Mouse (Mus musculus) intestine, embryonic 15.5 days (tissue): ENCODE measurements around the gene Suox. TPM values are rescaled to one million over a fixed set of nuclear protein-coding genes. Genes with fewer than 3 reads are reported as not detected.

ENCODE experiments used
- ATAC-seq: fragments of 200-750 bp; cut with Nextera tagmentation; 2 replicates; pipeline ENCODE4 v1.8.0; 2017; ENCODE audit warnings: moderate TSS enrichment, moderate library complexity
- H3K27ac ChIP-seq: fragments of 300-500 bp; sonication (generic); 2 replicates; pipeline ENCODE4 v1.5.1; 2015; ENCODE audit warnings: mild to moderate bottlenecking, inconsistent platforms
- H3K27me3 ChIP-seq: fragments of 300-500 bp; sonication (generic); replicated peaks from 2 replicates; pipeline ENCODE4 v1.6.1; 2015; ENCODE audit warnings: inconsistent platforms
- H3K36me3 ChIP-seq: fragments of 300-500 bp; sonication (generic); 2 replicates; pipeline ENCODE4 v1.6.1; 2015; ENCODE audit warnings: inconsistent platforms
- H3K4me1 ChIP-seq: fragments of 300-500 bp; sonication (generic); replicated peaks from 2 replicates; pipeline ENCODE4 v1.6.1; 2015; ENCODE audit warnings: inconsistent platforms
- H3K4me2 ChIP-seq: fragments of 300-500 bp; sonication (generic); replicated peaks from 2 replicates; pipeline ENCODE4 v1.6.1; 2015; ENCODE audit warnings: mild to moderate bottlenecking, inconsistent platforms
- H3K4me3 ChIP-seq: fragments of 300-500 bp; sonication (generic); replicated peaks from 2 replicates; pipeline ENCODE4 v1.5.1; 2015; ENCODE audit warnings: inconsistent platforms
- H3K9ac ChIP-seq: fragments of 300-500 bp; sonication (generic); 2 replicates; pipeline ENCODE4 v1.6.1; 2015; ENCODE audit warnings: inconsistent platforms
- H3K9me3 ChIP-seq: fragments of 300-500 bp; sonication (generic); 2 replicates; pipeline ENCODE4 v1.6.1; 2016; ENCODE audit warnings: inconsistent platforms
- WGBS: fragments of 180-500 bp; shearing (Covaris S2); methylation state at CpG from one replicate; pipeline ENCODE4 v1.1.7; 2015; 5-methylcytosine and 5-hydroxymethylcytosine counted together
- polyA plus RNA-seq: library from polyadenylated mRNA; unstranded; fragments of >200 nt; fragmentation: Nextera tagmentation; extraction: Ambion mirVana; gene quantifications from 2 replicates; pipeline ENCODE4 v1.2.1, GENCODE M21; 2015

The Suox gene
- polyA plus RNA-seq, 1 experiment from 2014 or later = 12.1 TPM

GRCm38 (mm10) chr10:128659490-128659889, 14.4 kb downstream of the Suox start:
- Histone ChIP-seq H3K9ac (no peak overlapping the region), H3K27ac (no peak overlapping the region), H3K4me2 (no peak overlapping the region), H3K4me3 (no peak overlapping the region), H3K27me3 (no peaks in the 10 kb centered on the region), H3K9me3 (no peaks in the 10 kb centered on the region), H3K36me3 (no peaks in the 10 kb centered on the region), H3K4me1 (no peaks in the 10 kb centered on the region)
- no peak for ATAC-seq
- 39% methylated on average over 9 of the region's 9 CpGs for WGBS

- ATAC-seq = no peak
These were observed 16.0 kb downstream of the Suox start for GRCm38 (mm10) chr10:128657844-128658243.

GRCm38 (mm10) chr10:128656731-128657130, 17.1 kb downstream of the Suox start:
- no peak overlapping the region for H3K4me2 ChIP-seq
- 67% methylated on average over 1 of the region's 1 CpGs for WGBS
- no peaks in the 10 kb centered on the region for H3K27me3 ChIP-seq
- no peak overlapping the region for H3K9ac ChIP-seq
- H3K9me3 ChIP-seq = no peaks in the 10 kb centered on the region
- no peaks in the 10 kb centered on the region for H3K36me3 ChIP-seq
- no peak for ATAC-seq
- H3K4me3 ChIP-seq = no peak overlapping the region
- H3K4me1 ChIP-seq = no peaks in the 10 kb centered on the region
- no peak overlapping the region for H3K27ac ChIP-seq

More at GRCm38 (mm10) chr10:128657844-128658243, 16.0 kb downstream of the Suox start:
- 50% methylated on average over 9 of the region's 9 CpGs for WGBS
- Histone ChIP-seq H3K27ac (no peak overlapping the region), H3K4me3 (no peak overlapping the region), H3K9me3 (no peaks in the 10 kb centered on the region), H3K27me3 (no peaks in the 10 kb centered on the region), H3K4me2 (no peak overlapping the region), H3K36me3 (no peaks in the 10 kb centered on the region), H3K4me1 (no peaks in the 10 kb centered on the region), H3K9ac (no peak overlapping the region)

GRCm38 (mm10) chr10:128655254-128655653, 18.6 kb downstream of the Suox start:
- ATAC-seq = peak; percentile 67; the same call in 1 of the 2 replicates

GRCm38 (mm10) chr10:128653866-128654265, 20.0 kb downstream of the Suox start:
- no peak for ATAC-seq
- H3K9ac ChIP-seq = no peak overlapping the region

More at GRCm38 (mm10) chr10:128655254-128655653, 18.6 kb downstream of the Suox start:
- 51% methylated on average over 3 of the region's 3 CpGs for WGBS
- H3K27me3 ChIP-seq = no peaks in the 10 kb centered on the region
- H3K36me3 ChIP-seq = no peaks in the 10 kb centered on the region
- H3K4me3 ChIP-seq = no peak overlapping the region
- H3K4me1 ChIP-seq = no peaks in the 10 kb centered on the region
- H3K9ac ChIP-seq = no peak overlapping the region
- no peaks in the 10 kb centered on the region for H3K9me3 ChIP-seq
- no peak overlapping the region for H3K27ac ChIP-seq
- H3K4me2 ChIP-seq = no peak overlapping the region

GRCm38 (mm10) chr10:128646139-128647089, 27.5 kb downstream of the Suox start:
- Histone ChIP-seq H3K36me3 (no peaks in the 10 kb centered on the region), H3K27me3 (no peaks in the 10 kb centered on the region), H3K9ac (peak overlapping the region; percentile 23; the same call in 1 of the 2 replicates), H3K9me3 (no peaks in the 10 kb centered on the region), H3K4me3 (peak overlapping the region; percentile 50), H3K4me1 (peaks cover 14% of the 10 kb centered on the region), H3K4me2 (peak overlapping the region; percentile 92), H3K27ac (0 out of 2 replicates have a peak overlapping the region, but pooled peaks have one; percentile 36)
- 16% methylated on average over 11 of the region's 13 CpGs for WGBS
- peak; percentile 67 for ATAC-seq

More at GRCm38 (mm10) chr10:128653866-128654265, 20.0 kb downstream of the Suox start:
- Histone ChIP-seq H3K4me2 (no peak overlapping the region), H3K9me3 (no peaks in the 10 kb centered on the region), H3K27me3 (no peaks in the 10 kb centered on the region), H3K27ac (no peak overlapping the region), H3K4me3 (no peak overlapping the region), H3K4me1 (no peaks in the 10 kb centered on the region), H3K36me3 (no peaks in the 10 kb centered on the region)
- 81% methylated on average over 4 of the region's 4 CpGs for WGBS

- WGBS = 10% methylated on average over 36 of the region's 36 CpGs
- peak within 1 kb of the TSS; percentile 66 for H3K9ac ChIP-seq
- no peaks in the 10 kb centered on the region for H3K27me3 ChIP-seq
- no peaks in the 10 kb centered on the region for H3K36me3 ChIP-seq
- H3K4me2 ChIP-seq = peak within 1 kb of the TSS; percentile 92
- H3K9me3 ChIP-seq = no peaks in the 10 kb centered on the region
- H3K27ac ChIP-seq = peak within 1 kb of the TSS; percentile 56; the same call in 1 of the 2 replicates
- ATAC-seq = peak; percentile 84
- H3K4me3 ChIP-seq = peak within 1 kb of the TSS; percentile 50
- peaks cover 14% of the 10 kb centered on the region for H3K4me1 ChIP-seq
These were observed 28.5 kb downstream of the Suox start, which contains the start of gene Ikzf4 for GRCm38 (mm10) chr10:128645111-128646011. TSS of gene Ikzf4 (minus strand) at chr10:128645991.

- ATAC-seq = no peak
- no peaks in the 10 kb centered on the region for H3K36me3 ChIP-seq
- no peaks in the 10 kb centered on the region for H3K27me3 ChIP-seq
- peaks cover 14% of the 10 kb centered on the region for H3K4me1 ChIP-seq
- H3K9me3 ChIP-seq = no peaks in the 10 kb centered on the region
- no peak overlapping the region for H3K4me3 ChIP-seq
- no peak overlapping the region for H3K4me2 ChIP-seq
- H3K27ac ChIP-seq = no peak overlapping the region
- 91% methylated on average over 6 of the region's 6 CpGs for WGBS
- no peak overlapping the region for H3K9ac ChIP-seq
These were observed 31.1 kb downstream of the Suox start for GRCm38 (mm10) chr10:128642749-128643148.

- Histone ChIP-seq H3K4me3 (no peak overlapping the region), H3K36me3 (no peaks in the 10 kb centered on the region), H3K4me2 (no peak overlapping the region), H3K27me3 (no peaks in the 10 kb centered on the region), H3K9ac (no peak overlapping the region), H3K27ac (no peak overlapping the region), H3K9me3 (no peaks in the 10 kb centered on the region), H3K4me1 (peaks cover 12% of the 10 kb centered on the region)
- 77% methylated on average over 7 of the region's 7 CpGs for WGBS
- no peak for ATAC-seq
These were observed 32.0 kb downstream of the Suox start for GRCm38 (mm10) chr10:128641871-128642270.

- no peaks in the 10 kb centered on the region for H3K36me3 ChIP-seq
- WGBS = 93% methylated on average over 15 of the region's 15 CpGs
- no peak overlapping the region for H3K4me3 ChIP-seq
- peaks cover 6% of the 10 kb centered on the region; the same call in 1 of the 2 replicates for H3K4me1 ChIP-seq
- H3K4me2 ChIP-seq = no peak overlapping the region
- H3K9ac ChIP-seq = no peak overlapping the region
- H3K27me3 ChIP-seq = no peaks in the 10 kb centered on the region
- no peaks in the 10 kb centered on the region for H3K9me3 ChIP-seq
- H3K27ac ChIP-seq = no peak overlapping the region
- no peak for ATAC-seq
These were observed 33.0 kb downstream of the Suox start for GRCm38 (mm10) chr10:128640891-128641290.

- Histone ChIP-seq H3K4me1 (0 out of 2 replicates have a peak, but pooled peaks cover 2% of the 10 kb centered on the region), H3K36me3 (no peaks in the 10 kb centered on the region), H3K27ac (no peak overlapping the region), H3K9ac (no peak overlapping the region), H3K27me3 (no peaks in the 10 kb centered on the region), H3K9me3 (no peaks in the 10 kb centered on the region), H3K4me2 (no peak overlapping the region), H3K4me3 (no peak overlapping the region)
- WGBS = 84% methylated on average over 14 of the region's 14 CpGs
- no peak for ATAC-seq
These were observed 33.9 kb downstream of the Suox start for GRCm38 (mm10) chr10:128639999-128640398.

GRCm38 (mm10) chr10:128637011-128637410, 36.9 kb downstream of the Suox start:
- Histone ChIP-seq H3K9me3 (no peaks in the 10 kb centered on the region), H3K27ac (no peak overlapping the region), H3K36me3 (no peaks in the 10 kb centered on the region), H3K4me2 (no peak overlapping the region), H3K4me1 (no peaks in the 10 kb centered on the region), H3K9ac (no peak overlapping the region), H3K27me3 (no peaks in the 10 kb centered on the region), H3K4me3 (no peak overlapping the region)
- ATAC-seq = no peak
- WGBS = 28% methylated on average over 11 of the region's 11 CpGs
